Mouse (Mus musculus): ENCODE data around the gene Gm10697. TPM values are rescaled to one million over a fixed set of nuclear protein-coding genes. Genes with fewer than 3 reads are reported as not detected.

The Gm10697 gene
- not detected for polyA plus RNA-seq (2017; shearing (Covaris generic))

DNA sequence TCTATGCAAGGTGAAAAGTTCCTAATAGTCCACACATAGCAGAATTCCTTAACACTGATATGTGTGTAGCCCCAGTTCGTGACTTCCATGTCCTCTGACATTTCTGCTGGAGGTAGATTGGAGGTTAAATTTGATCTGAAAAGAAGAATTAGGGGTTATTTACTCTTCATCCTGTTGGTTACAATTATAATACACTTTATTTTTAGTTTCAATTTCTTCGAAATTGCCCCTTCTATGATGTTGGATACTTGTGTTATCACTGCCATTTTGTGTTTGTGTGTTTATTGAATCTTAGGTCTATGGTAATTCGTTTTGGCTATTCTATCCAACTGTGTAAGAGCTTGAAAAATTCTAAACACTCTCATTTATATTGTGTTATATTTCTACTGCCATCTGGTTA, at the start of gene Gm10697:
Gene Gm10697 (minus strand): TSS at position 101 of the 400 bp plus-strand sequence.

DNA sequence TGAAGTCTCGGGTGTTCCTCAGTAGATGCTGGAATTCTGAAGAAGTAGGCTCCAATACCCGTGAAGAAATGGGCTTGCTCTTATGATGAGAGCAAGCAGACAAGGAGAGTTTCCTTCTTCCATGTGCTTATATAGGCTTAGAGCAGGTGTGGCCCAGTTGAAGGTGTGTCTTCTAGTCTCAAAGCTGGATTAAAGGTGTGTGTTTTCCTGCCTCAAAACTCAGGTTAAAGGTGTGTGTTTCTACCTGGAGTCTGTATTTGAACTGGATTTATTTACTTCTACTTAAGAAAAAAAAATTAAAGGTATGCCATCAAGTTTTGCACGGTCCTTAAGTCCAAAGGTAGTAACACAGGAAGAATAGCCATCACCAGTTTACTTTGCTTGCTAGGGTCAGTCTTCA, 17.7 kb downstream of the Gm10697 start, which contains the start of gene Gm9125:
Gene Gm9125 (minus strand): TSS at position 101 of the 400 bp plus-strand sequence.

Other genes with a start within 250 kb of the Gm10697 start
- not detected for gene Tdpoz3, start 246.6 kb downstream of the Gm10697 start, polyA plus RNA-seq (2017; shearing (Covaris generic))
- not detected for gene Gm9117, start 129.1 kb downstream of the Gm10697 start, polyA plus RNA-seq (2017; shearing (Covaris generic))
- not detected for gene Tdpoz5, start 111.3 kb downstream of the Gm10697 start, polyA plus RNA-seq (2017; shearing (Covaris generic))
- not detected for gene Gm9125, start 17.8 kb downstream of the Gm10697 start, polyA plus RNA-seq (2017; shearing (Covaris generic))
- not detected for gene Gm10696, start 105.5 kb upstream of the Gm10697 start, polyA plus RNA-seq (2017; shearing (Covaris generic))
- not detected for gene Gm5286, start 124.1 kb upstream of the Gm10697 start, polyA plus RNA-seq (2017; shearing (Covaris generic))
- not detected for gene Gm4778, start 191.4 kb upstream of the Gm10697 start, polyA plus RNA-seq (2017; shearing (Covaris generic))
- gene Them4, start 237.4 kb upstream of the Gm10697 start, polyA plus RNA-seq (2017; shearing (Covaris generic)), result 7.0 TPM

All from naive thymus-derived CD4-positive, alpha-beta T cell, adult 5 months (primary cell).